Mouse (Mus musculus): ENCODE results near the gene Golt1b.

Gene Golt1b

GRCm38 (mm10) chr6:142379961-142380360 lies 7.1 kb upstream of the Golt1b start:
- in situ Hi-C loops (cut with MseI, MboI) = loop anchor here in 1 of 2 experiments (10.0 to 25.0 kb wide), 2 partner anchors 125 to 357 kb away; partner anchors contain the start of gene Ldhb

GRCm38 (mm10) chr6:142381615-142382014 lies 5.4 kb upstream of the Golt1b start:
- in situ Hi-C loops (cut with MseI, MboI) = loop anchor here in 1 of 2 experiments (10.0 to 25.0 kb wide), 2 partner anchors 123 to 356 kb away; partner anchors contain the start of gene Ldhb

- in situ Hi-C loops (cut with MseI, MboI) = loop anchor here in 1 of 2 experiments (10.0 to 25.0 kb wide), 2 partner anchors 120 to 353 kb away; partner anchors contain the start of gene Ldhb
Measured at GRCm38 (mm10) chr6:142384521-142384920, 2.5 kb upstream of the Golt1b start.

GRCm38 (mm10) chr6:142386285-142387010 lies 573 bp upstream of the Golt1b start:
- in situ Hi-C loops (cut with MseI, MboI) = loop anchor here in 1 of 2 experiments (10.0 to 25.0 kb wide), 2 partner anchors 118 to 351 kb away; partner anchors contain the start of gene Ldhb

- in situ Hi-C loops (cut with MseI, MboI) = loop anchor here in 1 of 2 experiments (10.0 to 25.0 kb wide), 2 partner anchors 117 to 349 kb away; partner anchors contain the start of gene Ldhb
Measured at GRCm38 (mm10) chr6:142387755-142388271, 792 bp downstream of the Golt1b start.

- in situ Hi-C loops (cut with MseI, MboI) = loop anchor here in 1 of 2 experiments (10.0 to 25.0 kb wide), 2 partner anchors 116 to 348 kb away; partner anchors contain the start of gene Ldhb
Measured at GRCm38 (mm10) chr6:142389101-142389500, 2.1 kb downstream of the Golt1b start.

DNA sequence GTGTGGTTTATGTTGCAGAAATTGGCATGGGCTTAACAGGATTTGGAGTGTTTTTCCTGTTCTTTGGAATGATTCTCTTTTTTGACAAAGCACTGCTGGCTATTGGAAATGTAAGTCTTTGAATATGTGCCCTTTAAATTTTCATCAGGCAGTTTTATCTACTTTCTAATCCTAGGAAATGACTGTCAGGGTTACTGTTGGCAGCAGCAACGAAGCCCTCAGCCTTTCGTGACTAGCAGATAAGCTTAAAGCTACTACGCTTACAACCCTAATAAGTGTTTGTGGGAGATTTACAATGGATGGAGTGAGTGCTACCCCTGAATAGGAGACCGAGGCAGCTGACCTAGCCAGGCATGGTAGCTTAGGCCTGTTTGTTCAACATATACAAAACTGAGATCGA lies 5.3 kb downstream of the Golt1b start:
- in situ Hi-C loops (cut with MseI, MboI) = loop anchor here in 1 of 2 experiments (25.0 kb wide), 1 partner anchor 345 kb away; no protein-coding TSS in a partner anchor

GRCm38 (mm10) chr6:142394669-142395068 lies 7.6 kb downstream of the Golt1b start:
- in situ Hi-C loops (cut with MseI, MboI) = loop anchor here in 1 of 2 experiments (25.0 kb wide), 1 partner anchor 343 kb away; no protein-coding TSS in a partner anchor

DNA sequence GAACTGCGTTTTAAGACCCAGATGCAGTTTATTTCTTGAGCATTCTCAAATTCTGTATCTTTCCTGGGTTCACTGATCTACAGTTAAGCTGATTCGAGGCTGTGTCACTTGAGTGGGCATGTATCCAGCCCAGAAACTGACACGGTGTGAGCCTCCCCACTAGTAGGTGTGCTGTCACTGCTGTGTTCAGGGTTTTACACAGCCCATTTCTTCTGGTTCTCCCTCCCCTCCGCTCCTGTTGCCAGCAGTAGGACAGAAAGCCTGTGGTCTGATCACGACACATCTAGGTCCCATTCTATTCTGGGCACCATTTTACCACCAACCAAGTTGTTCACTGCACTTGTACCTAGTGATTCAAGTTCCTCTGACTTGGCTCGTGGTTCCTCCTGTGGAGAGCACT lies 8.7 kb downstream of the Golt1b start:
- in situ Hi-C loops (cut with MseI, MboI) = loop anchor here in 1 of 2 experiments (25.0 kb wide), 1 partner anchor 342 kb away; no protein-coding TSS in a partner anchor

DNA sequence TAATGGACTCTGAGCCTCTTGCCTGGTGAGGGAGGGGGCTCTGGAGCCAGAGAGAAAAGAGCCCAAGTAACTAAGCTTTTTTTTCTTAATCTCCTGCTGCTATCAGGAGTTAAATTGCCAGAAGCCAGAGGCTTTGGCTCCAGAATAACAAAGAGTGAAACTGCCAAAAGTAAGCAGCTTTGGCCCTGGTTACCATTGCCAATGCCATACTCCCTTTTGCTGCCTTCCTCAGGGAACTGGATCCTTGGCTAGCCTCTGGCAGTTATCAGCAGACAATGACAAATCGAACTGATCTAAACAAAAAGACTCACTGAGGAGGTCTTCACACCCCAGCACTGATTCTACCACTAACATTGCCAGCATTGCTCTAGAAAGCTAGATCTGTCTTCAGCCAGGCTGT lies 24.1 kb downstream of the Golt1b start:
- in situ Hi-C loops (cut with MseI, MboI) = no loop called here

- in situ Hi-C loops (cut with MseI, MboI) = no loop called here
Measured at GRCm38 (mm10) chr6:142412906-142413491, 26.0 kb downstream of the Golt1b start, which contains the start of gene Spx. TSS of gene Spx (plus strand) at chr6:142413441.

GRCm38 (mm10) chr6:142413845-142414244 lies 26.8 kb downstream of the Golt1b start:
- in situ Hi-C loops (cut with MseI, MboI) = no loop called here

GRCm38 (mm10) chr6:142414597-142414996 lies 27.6 kb downstream of the Golt1b start:
- in situ Hi-C loops (cut with MseI, MboI) = no loop called here

GRCm38 (mm10) chr6:142424976-142425375 lies 38.0 kb downstream of the Golt1b start:
- in situ Hi-C loops (cut with MseI, MboI) = no loop called here

DNA sequence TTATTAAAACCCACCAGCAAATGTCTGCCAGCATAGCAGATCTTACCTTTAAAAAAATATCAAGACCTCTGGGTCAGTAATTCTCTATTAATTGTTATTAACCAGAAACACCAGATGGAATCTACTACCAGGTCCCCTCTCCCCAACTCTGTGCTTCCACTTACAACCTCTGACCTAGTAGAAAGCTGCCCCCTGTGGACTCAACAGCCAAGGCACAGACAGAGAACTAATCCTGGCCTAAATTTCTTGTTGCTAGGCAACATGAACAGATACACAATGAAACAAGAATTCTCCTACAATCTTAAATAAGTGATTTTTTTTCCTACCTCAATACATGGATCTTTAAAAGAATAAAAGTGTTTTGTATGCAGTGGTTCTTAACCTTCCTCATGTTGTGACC lies 42.1 kb downstream of the Golt1b start:
- in situ Hi-C loops (cut with MseI, MboI) = no loop called here

- in situ Hi-C loops (cut with MseI, MboI) = no loop called here
Measured at GRCm38 (mm10) chr6:142451381-142451780, 64.4 kb downstream of the Golt1b start.

- in situ Hi-C loops (cut with MseI, MboI) = no loop called here
Measured at GRCm38 (mm10) chr6:142453311-142453710, 66.3 kb downstream of the Golt1b start.
